Mouse (Mus musculus) splenic B cell, adult 2 months (primary cell): ENCODE measurements around the gene Dnmt1.

Experiments
- DNase-seq: peaks from one replicate; pipeline ENCODE4 v3.0.0-alpha.2; 2011; ENCODE audit warnings: low read depth, low spot score
- H3K27me3 ChIP-seq: 2 replicates; pipeline ENCODE4 v1.6.1; 2012; ENCODE audit warnings: mild to moderate bottlenecking, low read length, moderate library complexity, mixed read lengths; ENCODE audit not compliant: control insufficient read depth, poor library complexity, insufficient read depth, severe bottlenecking
- H3K36me3 ChIP-seq: 2 replicates; pipeline ENCODE4 v1.6.1; 2012; ENCODE audit warnings: mild to moderate bottlenecking, low read length, moderate library complexity, mixed read lengths; ENCODE audit not compliant: control insufficient read depth, poor library complexity, insufficient read depth, severe bottlenecking

Dnmt1 gene

DNA sequence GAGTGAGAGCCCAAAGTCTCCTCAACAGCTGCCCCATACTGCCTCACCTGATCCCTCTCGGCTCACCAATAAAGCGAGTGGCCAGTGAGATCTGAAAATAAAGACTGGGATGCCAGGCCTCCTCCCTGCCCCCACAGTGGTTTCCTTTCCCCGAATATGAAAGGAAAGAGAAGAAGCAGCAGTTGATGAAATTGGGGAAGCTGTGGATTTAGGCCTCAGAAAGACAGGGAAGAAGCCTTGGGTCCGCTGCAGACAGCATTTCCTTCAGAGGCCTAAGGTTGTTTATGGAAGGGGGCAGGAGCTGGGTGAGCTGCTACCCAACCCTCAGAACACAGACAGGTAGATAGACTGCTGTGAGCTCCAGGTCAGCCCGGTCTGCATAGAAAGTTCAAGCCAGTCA, 7.1 kb upstream of the Dnmt1 start:
- Histone ChIP-seq H3K36me3 (no peaks in the 10 kb centered on the region), H3K27me3 (no peaks in the 10 kb centered on the region)
- DNase-seq = no peak

DNA sequence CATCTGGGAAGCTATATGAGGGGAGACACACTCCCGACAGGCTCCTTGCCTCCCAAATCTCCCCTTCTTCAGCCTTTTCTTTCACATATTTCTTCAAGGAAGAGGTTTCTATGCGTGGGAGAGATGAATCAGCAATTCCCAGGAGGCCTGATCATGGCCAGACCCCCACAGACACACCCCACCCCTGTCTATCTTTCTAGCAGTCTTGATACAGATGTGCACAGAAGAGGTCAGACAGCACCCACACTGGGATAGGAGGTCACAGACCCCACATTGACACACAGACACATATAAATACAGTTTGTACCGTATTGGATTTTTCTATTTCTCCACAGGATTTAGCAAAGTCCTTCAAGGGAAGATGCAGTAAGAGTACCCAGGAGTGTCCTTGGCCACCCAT, 6.3 kb upstream of the Dnmt1 start:
- no peaks in the 10 kb centered on the region for H3K36me3 ChIP-seq
- no peaks in the 10 kb centered on the region for H3K27me3 ChIP-seq
- no peak for DNase-seq

DNA sequence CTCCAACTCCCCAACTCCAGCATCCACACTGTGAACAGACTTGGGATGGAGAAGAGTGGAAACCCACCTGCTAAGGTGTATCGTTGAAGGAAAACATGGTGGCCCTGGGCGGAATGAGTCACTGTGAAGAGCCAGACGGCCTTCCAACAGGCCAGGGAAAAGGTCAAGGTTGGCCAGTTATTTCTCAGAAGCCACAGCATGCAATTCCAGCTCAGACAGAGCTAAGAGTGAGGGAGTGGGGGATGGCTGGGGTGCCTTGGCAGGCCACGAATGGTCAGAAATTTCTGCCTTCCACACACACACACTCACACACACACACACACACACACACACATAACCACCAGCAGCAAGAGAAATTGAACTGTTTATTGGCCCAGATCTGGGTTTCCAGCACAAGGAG, 5.9 kb upstream of the Dnmt1 start:
- no peaks in the 10 kb centered on the region for H3K27me3 ChIP-seq
- H3K36me3 ChIP-seq = no peaks in the 10 kb centered on the region
- DNase-seq = no peak

DNA sequence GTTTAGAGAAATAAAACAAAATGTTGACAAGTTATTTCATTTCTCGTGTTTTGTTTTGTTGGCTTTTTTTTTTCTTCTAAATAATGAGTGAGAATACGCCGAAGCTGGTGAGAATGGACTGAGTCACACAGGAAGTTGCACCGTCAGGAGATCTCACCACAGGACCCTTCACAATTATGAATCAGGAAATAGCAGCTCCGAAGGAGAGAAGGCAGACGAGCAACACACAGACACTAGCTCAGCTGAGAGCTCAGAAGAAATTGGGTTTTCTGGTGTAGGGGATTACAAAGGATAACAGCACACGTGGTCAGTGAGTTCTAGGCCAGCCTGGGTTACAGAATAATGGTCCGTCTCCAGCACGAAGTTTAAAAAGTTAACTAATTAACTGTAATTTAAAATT, 1.9 kb upstream of the Dnmt1 start:
- DNase-seq = no peak
- no peaks in the 10 kb centered on the region for H3K36me3 ChIP-seq
- H3K27me3 ChIP-seq = no peaks in the 10 kb centered on the region; the same call in 1 of the 2 replicates

DNA sequence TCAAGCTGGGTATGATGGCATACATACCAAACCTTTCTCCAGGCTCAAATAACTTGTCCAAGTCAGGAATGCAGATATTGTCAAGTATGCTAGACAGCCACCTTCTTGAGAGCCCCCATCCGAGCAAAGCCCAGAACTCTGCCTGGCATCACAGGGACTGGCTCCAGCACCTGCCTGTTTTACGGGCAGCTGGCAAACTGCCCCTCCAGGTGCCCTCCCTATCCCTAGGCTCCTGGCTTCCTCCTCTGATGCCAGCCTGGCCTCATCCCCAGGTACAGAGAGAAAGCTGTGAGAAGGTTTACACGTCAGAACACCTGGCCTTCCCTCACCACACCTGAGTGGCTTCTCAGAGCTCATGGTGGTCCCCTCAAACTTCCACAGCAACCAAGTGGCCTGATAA, 2.7 kb downstream of the Dnmt1 start:
- no peaks in the 10 kb centered on the region; the same call in 1 of the 2 replicates for H3K27me3 ChIP-seq
- H3K36me3 ChIP-seq = no peaks in the 10 kb centered on the region
- no peak for DNase-seq

DNA sequence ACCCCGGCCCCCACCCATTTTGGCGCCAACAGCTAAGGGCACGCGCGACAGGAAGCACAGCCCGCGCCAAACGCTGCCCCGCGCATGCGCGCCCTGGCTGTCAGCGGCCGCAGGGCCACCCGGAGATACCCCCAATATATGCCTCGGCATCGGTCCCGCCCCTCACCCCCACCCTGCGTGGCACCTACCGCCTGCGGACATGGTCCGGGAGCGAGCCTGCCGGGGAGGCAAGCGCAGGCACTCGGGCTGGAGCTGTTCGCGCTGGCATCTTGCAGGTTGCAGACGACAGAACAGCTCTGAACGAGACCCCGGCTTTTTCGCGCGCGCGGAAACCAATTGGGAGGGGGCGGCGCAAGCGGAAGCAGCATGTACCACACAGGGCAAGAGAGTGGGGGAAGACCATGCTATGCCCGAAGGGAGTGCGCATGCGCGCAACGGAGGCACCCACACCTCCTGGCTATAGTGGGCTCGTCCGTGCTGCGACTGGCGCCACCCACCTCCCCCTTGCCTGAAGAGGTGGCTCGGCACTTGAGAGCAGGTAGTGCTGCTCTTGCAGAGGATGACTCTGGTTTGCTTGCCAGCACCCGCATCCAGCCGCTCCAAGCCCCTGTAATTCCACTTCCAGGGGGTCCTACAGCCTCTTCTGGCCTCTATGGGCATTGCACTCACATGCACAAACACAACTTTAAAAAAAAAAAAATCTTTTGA, 7.0 kb downstream of the Dnmt1 start:
- no peaks in the 10 kb centered on the region for H3K27me3 ChIP-seq
- DNase-seq = peak; percentile 98
- no peaks in the 10 kb centered on the region for H3K36me3 ChIP-seq

DNA sequence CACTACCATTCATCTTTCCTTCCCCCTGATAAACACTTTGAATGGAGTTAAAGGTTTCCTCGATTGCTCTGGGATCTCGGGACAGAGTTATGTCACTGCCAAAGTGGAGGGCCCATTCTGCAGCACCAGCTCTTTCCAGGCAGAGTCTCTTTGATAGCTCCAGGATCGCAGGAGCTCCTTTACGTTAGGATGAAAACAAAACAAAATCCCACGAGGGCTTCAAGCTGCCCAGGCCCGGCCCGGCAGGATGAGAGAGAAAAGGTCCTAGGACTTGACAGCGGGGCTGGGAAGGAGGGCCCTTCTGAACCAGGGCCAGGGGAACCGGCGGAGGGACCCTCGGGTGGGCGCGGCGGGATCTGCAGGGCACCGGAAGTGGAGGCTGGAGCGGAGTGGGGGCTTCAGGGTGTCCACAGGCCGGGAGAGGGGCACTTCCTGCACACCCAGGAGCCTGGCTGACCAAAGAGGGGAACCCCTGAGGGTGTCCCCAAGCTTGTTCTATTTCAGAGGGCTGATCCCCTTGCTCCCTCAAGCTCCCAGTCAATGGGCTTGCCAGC, 7.6 kb downstream of the Dnmt1 start:
- DNase-seq = no peak
- no peaks in the 10 kb centered on the region for H3K36me3 ChIP-seq
- no peaks in the 10 kb centered on the region for H3K27me3 ChIP-seq

DNA sequence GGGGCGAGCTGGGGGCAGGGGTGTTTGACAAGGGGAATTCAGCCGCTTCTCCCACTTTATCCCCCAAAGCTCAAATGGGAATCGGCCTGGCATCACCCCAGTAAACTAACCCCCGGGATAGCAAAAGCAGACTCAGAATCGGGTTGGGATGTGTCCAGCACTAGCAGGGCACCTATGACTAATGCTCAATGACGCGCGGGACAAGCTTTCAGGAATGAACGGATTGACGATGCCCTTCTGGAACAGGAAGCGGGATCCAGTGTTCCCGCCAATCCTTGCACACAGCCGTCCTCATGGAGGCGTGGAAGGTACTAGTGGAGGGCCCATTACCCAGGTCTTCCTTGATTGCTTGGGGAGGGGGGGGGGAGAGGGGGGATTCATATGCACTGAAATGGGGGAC, 8.2 kb downstream of the Dnmt1 start:
- Histone ChIP-seq H3K27me3 (no peaks in the 10 kb centered on the region), H3K36me3 (no peaks in the 10 kb centered on the region; the same call in 1 of the 2 replicates)
- DNase-seq = no peak

DNA sequence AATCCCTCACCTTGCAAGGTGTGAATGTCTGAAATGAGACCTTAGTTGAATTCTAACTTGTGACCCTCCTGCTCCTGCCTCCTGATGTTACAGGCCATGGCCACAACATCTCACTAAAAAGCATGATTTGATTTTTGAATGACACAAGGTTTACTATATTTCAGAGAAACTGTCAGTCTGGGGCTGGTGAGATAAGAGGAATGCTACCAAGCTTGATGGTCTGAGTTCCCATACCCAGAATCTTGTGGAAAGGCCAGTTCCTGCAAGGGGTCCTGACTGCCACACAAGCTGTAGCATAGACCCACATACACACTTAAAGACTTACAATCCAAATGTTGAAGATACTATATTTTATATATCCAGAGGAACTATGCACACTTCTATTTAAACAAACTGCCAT, 9.3 kb downstream of the Dnmt1 start:
- no peak for DNase-seq
- H3K36me3 ChIP-seq = no peaks in the 10 kb centered on the region; the same call in 1 of the 2 replicates
- H3K27me3 ChIP-seq = no peaks in the 10 kb centered on the region

DNA sequence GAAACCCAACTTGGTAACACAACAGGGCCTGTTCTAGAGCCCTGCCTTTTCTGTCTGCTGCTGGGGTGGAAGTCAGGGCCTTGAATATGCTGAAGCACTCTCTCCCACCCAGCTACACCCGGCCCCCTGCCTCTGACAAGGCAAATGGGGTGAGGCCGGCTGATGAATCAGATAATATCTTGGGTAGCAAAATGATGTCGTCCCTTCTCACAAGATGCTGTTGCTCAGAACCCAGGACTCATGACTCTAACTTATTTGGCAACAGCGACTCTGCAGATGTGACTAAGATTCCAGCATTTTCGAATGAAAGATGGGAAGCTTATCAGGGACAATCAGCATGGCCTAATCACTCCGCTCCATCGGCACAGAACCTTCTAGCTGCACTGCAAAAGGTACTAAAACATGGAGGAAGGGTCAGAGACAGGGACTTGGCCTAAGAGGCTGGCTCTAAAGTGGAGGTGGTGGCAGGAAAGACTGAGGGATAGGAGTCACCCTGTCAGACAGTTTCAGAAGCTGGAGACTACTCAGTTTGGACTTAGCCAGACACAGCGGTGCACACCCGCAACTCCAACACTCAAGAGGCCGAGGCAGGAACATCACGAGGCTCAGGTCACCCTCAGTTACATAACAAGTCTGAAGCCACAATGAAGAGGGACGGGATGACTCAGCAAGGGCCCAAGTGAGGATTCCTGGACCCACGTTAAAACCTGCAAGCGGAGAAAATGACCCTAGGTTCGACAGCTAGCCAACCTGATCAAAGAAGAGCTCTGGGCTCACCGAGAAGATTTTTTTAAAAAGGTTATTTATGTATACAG, 13.4 kb downstream of the Dnmt1 start:
- no peaks in the 10 kb centered on the region for H3K27me3 ChIP-seq
- H3K36me3 ChIP-seq = no peaks in the 10 kb centered on the region; the same call in 1 of the 2 replicates
- DNase-seq = no peak

DNA sequence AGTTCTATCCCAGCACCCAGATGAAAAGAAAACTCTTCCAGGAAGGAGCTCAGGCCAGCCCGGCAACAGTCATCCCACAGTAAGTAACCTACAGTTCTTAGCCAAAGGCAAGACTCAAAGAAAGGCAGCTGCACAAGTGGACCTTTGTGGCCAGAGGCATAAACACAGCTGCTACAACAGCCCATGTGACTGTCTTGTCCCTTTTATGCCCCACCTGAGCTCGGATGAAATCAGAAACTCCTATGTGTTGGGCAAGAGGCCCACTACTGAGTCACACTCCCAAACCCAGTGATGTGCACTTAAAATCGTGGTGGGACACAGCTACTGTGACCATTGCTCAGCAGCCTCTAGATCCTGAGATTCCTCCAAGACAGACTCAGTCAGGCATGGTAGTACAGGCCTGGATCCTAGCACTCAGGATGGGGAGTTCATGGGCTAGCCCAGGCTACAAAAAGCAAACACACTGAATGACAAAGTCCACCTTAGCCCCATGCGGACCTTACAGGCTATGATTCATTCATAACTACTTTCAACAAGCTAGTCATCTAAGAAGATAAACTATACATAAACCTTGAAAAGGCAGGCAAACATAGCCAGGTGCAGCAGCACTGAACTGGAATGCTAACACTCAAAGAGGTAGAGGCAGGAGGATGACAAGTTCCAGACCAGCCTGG, 14.9 kb downstream of the Dnmt1 start:
- H3K27me3 ChIP-seq = no peaks in the 10 kb centered on the region
- DNase-seq = no peak
- H3K36me3 ChIP-seq = peaks cover 9% of the 10 kb centered on the region; the same call in 1 of the 2 replicates

DNA sequence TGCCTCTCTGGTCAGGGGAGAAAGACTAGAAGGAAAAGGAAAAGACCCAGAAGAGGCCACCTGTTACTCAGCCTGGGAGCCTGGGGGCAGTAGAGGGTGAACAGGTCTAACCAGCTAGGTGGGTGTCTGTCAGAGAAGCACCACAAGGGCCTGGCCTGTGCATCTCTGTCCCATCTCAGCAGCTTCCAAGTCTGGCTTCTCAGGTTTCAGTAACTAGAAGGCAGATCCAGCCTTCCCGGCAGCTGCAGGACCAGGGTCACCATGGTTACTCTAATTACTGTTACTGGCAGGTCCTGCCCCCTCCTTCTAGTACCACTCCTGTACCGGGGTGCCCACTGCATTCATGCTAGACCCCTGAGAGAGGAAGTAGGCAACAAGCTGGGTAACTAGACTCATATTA, 15.8 kb downstream of the Dnmt1 start:
- Histone ChIP-seq H3K27me3 (no peaks in the 10 kb centered on the region), H3K36me3 (peaks cover 9% of the 10 kb centered on the region; the same call in 1 of the 2 replicates)
- no peak for DNase-seq

DNA sequence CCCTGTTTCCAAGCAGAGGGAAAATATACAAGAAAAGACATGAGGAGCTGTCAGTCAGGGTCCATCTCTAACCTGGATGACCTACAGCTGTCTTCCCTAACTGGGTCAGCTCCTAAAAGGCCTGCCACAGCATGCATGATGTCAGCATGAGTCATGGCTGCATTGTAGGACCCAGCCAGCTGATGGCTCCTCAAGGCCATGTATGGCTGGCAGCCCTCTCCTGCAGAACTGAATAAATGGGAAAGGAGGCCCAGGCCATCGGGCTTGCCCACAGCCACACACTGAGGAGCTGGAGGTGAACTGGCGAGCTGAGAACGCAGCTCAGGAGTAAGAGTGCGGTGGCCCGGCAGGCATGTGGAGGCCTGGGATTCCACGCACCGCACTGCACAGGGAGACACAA, 16.3 kb downstream of the Dnmt1 start:
- DNase-seq = no peak
- peaks cover 9% of the 10 kb centered on the region; the same call in 1 of the 2 replicates for H3K36me3 ChIP-seq
- H3K27me3 ChIP-seq = no peaks in the 10 kb centered on the region

DNA sequence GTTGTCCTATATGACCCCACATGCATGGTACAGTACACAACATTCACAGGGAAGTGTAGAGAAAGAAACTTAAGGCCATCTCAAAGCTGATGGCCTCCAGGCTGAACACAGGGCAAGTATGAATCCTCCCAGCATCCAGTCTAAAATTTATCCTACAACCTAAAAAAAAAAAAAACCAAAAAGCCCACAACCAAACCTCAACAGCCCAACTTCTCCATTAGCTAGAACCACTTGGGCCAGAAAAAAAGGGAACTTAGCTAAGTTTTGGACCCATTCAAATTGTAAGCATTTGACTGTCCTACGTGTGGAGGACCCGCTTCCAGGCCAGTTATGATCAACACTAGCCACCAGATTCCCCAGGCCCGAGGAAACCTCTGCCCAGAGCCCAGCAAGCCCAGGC, 36.4 kb downstream of the Dnmt1 start:
- Histone ChIP-seq H3K36me3 (peaks cover 17% of the 10 kb centered on the region), H3K27me3 (no peaks in the 10 kb centered on the region)
- no peak for DNase-seq

DNA sequence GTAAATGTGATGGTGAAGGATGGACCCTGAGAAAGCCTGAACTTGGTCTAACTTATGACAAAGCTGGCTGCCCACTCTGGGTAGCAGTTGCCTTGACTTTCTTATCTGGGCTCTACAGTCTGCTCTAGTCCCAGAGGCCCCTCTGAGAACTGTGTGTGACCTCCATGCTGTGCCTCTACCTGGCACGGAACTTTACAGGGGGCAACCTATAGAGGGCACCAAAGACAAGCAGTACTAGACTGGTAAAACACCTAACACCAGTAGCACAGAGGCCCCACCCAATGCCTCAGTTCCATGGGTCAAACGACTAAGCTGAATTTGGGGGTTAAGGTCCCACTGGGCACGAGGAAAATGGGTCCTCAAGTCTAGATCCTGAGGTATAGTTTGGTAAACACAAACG, 43.5 kb downstream of the Dnmt1 start:
- Histone ChIP-seq H3K36me3 (peaks cover 4% of the 10 kb centered on the region), H3K27me3 (no peaks in the 10 kb centered on the region)
- DNase-seq = peak; percentile 66
